In the genomic region with DNA sequence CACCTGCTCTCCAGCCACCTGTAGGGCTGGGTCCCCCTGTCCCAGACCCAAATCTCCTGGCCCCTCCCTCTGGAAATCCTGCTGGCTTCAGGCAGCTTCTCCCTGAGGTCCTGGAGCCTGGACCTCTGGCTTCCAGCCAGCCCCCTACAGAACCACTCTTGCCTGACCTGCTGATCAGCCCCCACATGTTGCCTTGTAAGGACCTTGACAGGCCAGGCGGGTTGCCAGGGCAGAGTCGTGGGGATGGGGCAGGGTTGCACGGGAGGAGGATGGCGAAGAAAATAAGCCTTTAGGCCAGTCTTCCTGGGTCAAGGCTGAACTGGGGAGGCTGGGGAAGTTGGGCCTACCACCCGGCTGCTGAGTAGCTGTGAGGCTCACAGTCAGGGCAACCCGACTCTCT, we compare ENCODE assay signal across 14 mouse cellular contexts. TPM values are rescaled to one million over a fixed set of nuclear protein-coding genes. Genes with fewer than 3 reads are reported as not detected.
DNase-seq lines count a peak whose midpoint lies in the region; ATAC-seq and TF ChIP-seq lines count a peak whose summit lies in the region.
"Had no signal": no experiment of that assay in that cellular context is flagged by ENCODE, and none has a peak within 500 bp of the region (broad histone marks: within the 10 kb centered on the region; RNA-seq: fewer than 3 reads in every experiment).

No protein-coding gene starts in this region.

- TF ChIP-seq EP300 in CH12.LX (IDR thresholded peaks at IDR 0.05; ENCODE audit: low read length) = no peak
- TF ChIP-seq EP300 in heart, postnatal 0 days (IDR thresholded peaks at IDR 0.05; ENCODE audit: low read depth) = no peak

- 0 out of 2 replicates have a peak overlapping the region, but pooled peaks have one; percentile 19 for H3K27ac ChIP-seq in CH12.LX (ENCODE audit: insufficient read depth, low read depth)
- no peak overlapping the region for H3K27ac ChIP-seq in heart, postnatal 0 days (ENCODE audit: low read depth)
- H3K27ac ChIP-seq in forebrain, embryonic 14.5 days (ENCODE audit: low read depth, low read length) = no peak overlapping the region
- H3K27ac ChIP-seq: forebrain, embryonic 10.5 days; left cerebral cortex, adult 2 months had no signal

- H3K4me2 ChIP-seq in CH12.LX (ENCODE audit: insufficient read depth, low read depth, poor library complexity, severe bottlenecking) = no peak overlapping the region
- H3K4me2 ChIP-seq in heart, postnatal 0 days (ENCODE audit: low read depth, low read length) = no peak overlapping the region
- no peak overlapping the region for H3K4me2 ChIP-seq in forebrain, embryonic 14.5 days (ENCODE audit: low read length)

- no peaks in the 10 kb centered on the region for H3K9me3 ChIP-seq in CH12.LX (replicated peaks; ENCODE audit: low read length)
- no peaks in the 10 kb centered on the region for H3K9me3 ChIP-seq in heart, postnatal 0 days (replicated peaks; ENCODE audit: control insufficient read depth, low read length)
- H3K9me3 ChIP-seq in forebrain, embryonic 14.5 days (replicated peaks; ENCODE audit: control insufficient read depth, low read length) = no peaks in the 10 kb centered on the region
- H3K9me3 ChIP-seq: forebrain, embryonic 10.5 days had no signal

- H3K79me2 ChIP-seq in CH12.LX (replicated peaks; ENCODE audit: control insufficient read depth, extremely low read depth, insufficient read depth, poor library complexity, severe bottlenecking) = peaks cover 23% of the 10 kb centered on the region

- dilution Hi-C loops in CH12.LX (cut with MboI; ENCODE audit: extremely low pct_ligation_motif_present, extremely low pct_unique_long_range_greater_than_20kb, low sequenced_read_pairs) = no loop called here

- H3K27me3 ChIP-seq in CH12.LX (replicated peaks) = no peaks in the 10 kb centered on the region
- no peaks in the 10 kb centered on the region for H3K27me3 ChIP-seq in heart, postnatal 0 days (ENCODE audit: control insufficient read depth, insufficient read depth, low read length)
- 0 out of 2 replicates have a peak, but pooled peaks cover 3% of the 10 kb centered on the region for H3K27me3 ChIP-seq in forebrain, embryonic 14.5 days (replicated peaks; ENCODE audit: control insufficient read depth, insufficient read depth, low read length)

- TF ChIP-seq RAD21 in CH12.LX (IDR thresholded peaks at IDR 0.05; ENCODE audit: low read depth, low read length) = no peak

- TF ChIP-seq POLR2A in CH12.LX (IDR thresholded peaks at IDR 0.05; ENCODE audit: low read depth, low read length) = no peak

- WGBS in heart, postnatal 0 days = 37% methylated on average over 6 of the region's 6 CpGs
- WGBS in forebrain, embryonic 14.5 days = 72% methylated on average over 6 of the region's 6 CpGs

- in situ Hi-C loops in CH12.LX (cut with MboI; ENCODE audit: low pct_ligation_motif_present, low pct_unique_long_range_greater_than_20kb, low sequenced_read_pairs) = no loop called here

- intact Hi-C loops in heart, postnatal 36 days (cut with DNase I) = no loop called here
- intact Hi-C loops in left cerebral cortex, postnatal 14 days (cut with DNase I) = loop anchor here (10.0 kb wide), 1 partner anchor 141 kb away; a partner anchor contains a TSS

- peaks cover 15 to 74% of the 10 kb centered on the region in 2 experiments for H3K4me1 ChIP-seq in CH12.LX (ENCODE audit: control insufficient read depth in 1 of 2, insufficient read depth in 2 of 2)
- H3K4me1 ChIP-seq in heart, postnatal 0 days (ENCODE audit: control insufficient read depth, insufficient read depth) = 0 out of 2 replicates have a peak, but pooled peaks cover 3% of the 10 kb centered on the region
- no peaks in the 10 kb centered on the region for H3K4me1 ChIP-seq in forebrain, embryonic 14.5 days (ENCODE audit: control insufficient read depth, insufficient read depth, low read length)
- H3K4me1 ChIP-seq: forebrain, embryonic 10.5 days had no signal

- no peak overlapping the region for H3K9ac ChIP-seq in CH12.LX (ENCODE audit: insufficient read depth, low read depth)
- no peak overlapping the region for H3K9ac ChIP-seq in heart, postnatal 0 days (replicated peaks; ENCODE audit: low read depth, low read length)
- H3K9ac ChIP-seq in forebrain, embryonic 14.5 days (ENCODE audit: low read length) = no peak overlapping the region

- peak; percentile 57; the same call in 1 of the 2 replicates for ATAC-seq in heart, postnatal 0 days (ENCODE audit: insufficient read depth, low read depth)
- ATAC-seq in forebrain, embryonic 14.5 days = no peak
- no peak for ATAC-seq in megakaryocyte-erythroid progenitor cell, adult 5-6 weeks (replicated peaks; ENCODE audit: low FRiP score, low TSS enrichment, poor library complexity, severe bottlenecking)
- ATAC-seq: inflammation-experienced regulatory T-cells, adult 6 months had no signal

- no peak for TF ChIP-seq CTCF in CH12.LX (conservative IDR thresholded peaks at IDR 0.05 in 1 of 2, IDR thresholded peaks at IDR 0.05 in 1 of 2; ENCODE audit: low read depth in 2 of 2, low read length in 2 of 2)
- no peak for TF ChIP-seq CTCF in heart, postnatal 0 days (IDR thresholded peaks at IDR 0.05; ENCODE audit: low read depth)

- H3K4me3 ChIP-seq in CH12.LX (replicated peaks in 1 of 3; ENCODE audit: low read depth in 2 of 3, low read length in 2 of 3, poor library complexity in 1 of 3) = no peak overlapping the region
- no peak overlapping the region for H3K4me3 ChIP-seq in heart, postnatal 0 days (ENCODE audit: low read depth, low read length)
- H3K4me3 ChIP-seq in forebrain, embryonic 14.5 days (ENCODE audit: low read depth, low read length) = no peak overlapping the region
- H3K4me3 ChIP-seq: forebrain, embryonic 10.5 days; left cerebral cortex, adult 2 months; myocyte had no signal

- peak; percentile 95 for DNase-seq in heart, adult 11 months
- DNase-seq in heart, postnatal 36 days = no peak
- DNase-seq in CH12.LX (ENCODE audit: extremely low read depth) = no peak
- peak; percentile 29 for DNase-seq in heart, postnatal 0 days (ENCODE audit: low spot score)
- DNase-seq in kidney, postnatal 14 days = peak; percentile 80
- DNase-seq in left cerebral cortex, postnatal 14 days (ENCODE audit: low spot score in 2 of 2) = no peak
- no peak for DNase-seq in forebrain, embryonic 14.5 days (ENCODE audit: low spot score)
- DNase-seq: cerebellum, adult 11 months; gastrocnemius, postnatal 10 days had no signal

- peaks cover 66 to 92% of the 10 kb centered on the region in 2 experiments for H3K36me3 ChIP-seq in CH12.LX (replicated peaks in 1 of 2; ENCODE audit: control insufficient read depth in 1 of 2, insufficient read depth in 1 of 2, low read length in 1 of 2)
- peaks cover 9% of the 10 kb centered on the region for H3K36me3 ChIP-seq in heart, postnatal 0 days (replicated peaks; ENCODE audit: control insufficient read depth, insufficient read depth, low read length)
- peaks cover 15% of the 10 kb centered on the region for H3K36me3 ChIP-seq in forebrain, embryonic 14.5 days (ENCODE audit: control insufficient read depth, insufficient read depth, low read length)

TF ChIP-seq in CH12.LX, 34 proteins besides CTCF, POLR2A, EP300 and RAD21:
- TF ChIP-seq JUND (conservative IDR thresholded peaks at IDR 0.05; ENCODE audit: low read depth, low read length) (no peak), PAX5 (IDR thresholded peaks at IDR 0.05; ENCODE audit: low read length) (no peak), POLR2AphosphoS2 (IDR thresholded peaks at IDR 0.05; ENCODE audit: low read depth, low read length) (no peak), NELFE (IDR thresholded peaks at IDR 0.05; ENCODE audit: low read depth, low read length) (no peak), GABPA (IDR thresholded peaks at IDR 0.05; ENCODE audit: insufficient replicate concordance, low read depth, low read length) (no peak), TCF12 (IDR thresholded peaks at IDR 0.05; ENCODE audit: low read depth, low read length) (no peak), E2F4 (IDR thresholded peaks at IDR 0.05; ENCODE audit: insufficient replicate concordance, low read depth, low read length) (no peak)
TF ChIP-seq in CH12.LX: peak in this region for 0.

RNA-seq across cellular contexts. Expression of a gene that starts 8.9 kb away (rescaled TPM):
- total RNA-seq in heart, postnatal 36 days (2021) = 1 to 10 TPM; 3.1 to 3.7 TPM
- total RNA-seq in CH12.LX (2012; rRNA removed) = 134 and 152 TPM in 2 replicates
- 158 and 159 TPM in 2 replicates for total RNA-seq in CH12.LX (2014; rRNA removed)
- polyA plus RNA-seq in CH12.LX (2012; ENCODE audit: insufficient read length, low read depth) = 134 and 144 TPM in 2 replicates
- 3.5 and 3.6 TPM in 2 replicates for total RNA-seq in heart, postnatal 0 days (2014; rRNA removed; ENCODE audit: low replicate concordance)
- polyA plus RNA-seq in heart, postnatal 0 days (2015; fragmentation: Nextera tagmentation; extraction: Ambion mirVana) = 2.3 and 2.7 TPM in 2 replicates
- total RNA-seq in left cerebral cortex, postnatal 14 days (2021) = 1 to 10 TPM; 3.6 to 4.9 TPM
- polyA plus RNA-seq in forebrain, embryonic 14.5 days (2014; fragmentation: Nextera tagmentation; extraction: Ambion mirVana) = 0.98 and 1.4 TPM in 2 replicates
- total RNA-seq in megakaryocyte-erythroid progenitor cell, adult 5-6 weeks (2014; fragmentation: Nextera tagmentation) = 0.59 and 1.1 TPM in 2 replicates
- total RNA-seq in megakaryocyte-erythroid progenitor cell, adult 5-6 weeks (2017) = 0.99 and 5.9 TPM in 2 replicates

RNA-seq across cellular contexts. Expression of a gene that starts 27.6 kb away (rescaled TPM):
- total RNA-seq in heart, postnatal 36 days (2021) = 1 to 10 TPM; 2.7 to 5.8 TPM
- total RNA-seq in CH12.LX (2012; rRNA removed) = 0.59 and 0.64 TPM in 2 replicates
- not detected in 2 replicates for total RNA-seq in CH12.LX (2014; rRNA removed)
- polyA plus RNA-seq in CH12.LX (2012; ENCODE audit: insufficient read length, low read depth) = 0.49 and 0.51 TPM in 2 replicates
- total RNA-seq in heart, postnatal 0 days (2014; rRNA removed; ENCODE audit: low replicate concordance) = 6.2 and 17.9 TPM in 2 replicates
- 4.2 and 4.7 TPM in 2 replicates for polyA plus RNA-seq in heart, postnatal 0 days (2015; fragmentation: Nextera tagmentation; extraction: Ambion mirVana)
- total RNA-seq in left cerebral cortex, postnatal 14 days (2021) = 1 to 10 TPM; 5.9 to 7.6 TPM
- polyA plus RNA-seq in forebrain, embryonic 14.5 days (2014; fragmentation: Nextera tagmentation; extraction: Ambion mirVana) = 5.8 and 10.6 TPM in 2 replicates
- not detected in 2 replicates for total RNA-seq in megakaryocyte-erythroid progenitor cell, adult 5-6 weeks (2014; fragmentation: Nextera tagmentation)
- total RNA-seq in megakaryocyte-erythroid progenitor cell, adult 5-6 weeks (2017) = not detected in 2 replicates

Comparison
In these comparisons a context has a peak if more than half of its experiments do, and no peak if none do; other contexts are left out.
1. DNase-seq: peak in heart, adult 11 months (single experiment), heart, postnatal 0 days (single experiment) and kidney, postnatal 14 days (single experiment); none in heart, postnatal 36 days (0 of 2), CH12.LX (single experiment), left cerebral cortex, postnatal 14 days (0 of 2) and forebrain, embryonic 14.5 days (single experiment).
2. RNA of a gene that starts 8.9 kb away (total RNA-seq): 134 to 159 TPM in CH12.LX; 0.59 to 5.9 TPM in megakaryocyte-erythroid progenitor cell, adult 5-6 weeks, 3.6 to 4.9 TPM in left cerebral cortex, postnatal 14 days, 3.1 to 3.7 TPM in heart, postnatal 36 days and 3.5 to 3.6 TPM in heart, postnatal 0 days; every median in the first group is over 10 times any median in the second.